Mouse (Mus musculus) embryonic fibroblast, embryonic 13.5 days (primary cell): ENCODE data around the gene Gm28035. TPM values are rescaled to one million over a fixed set of nuclear protein-coding genes. Genes with fewer than 3 reads are reported as not detected.

Experiments
- H3K27ac ChIP-seq: 2 replicates; pipeline ENCODE4 v1.5.1; 2012; ENCODE audit warnings: low read length, control low read depth, inconsistent platforms; ENCODE audit not compliant: insufficient read depth
- H3K4me1 ChIP-seq: 2 replicates; pipeline ENCODE4 v1.6.1; 2011; ENCODE audit warnings: low read length; ENCODE audit not compliant: control insufficient read depth, insufficient read depth
- H3K4me3 ChIP-seq: 2 replicates; pipeline ENCODE4 v1.5.1; 2011; ENCODE audit warnings: mild to moderate bottlenecking, control low read depth, low read length; ENCODE audit not compliant: insufficient read depth
- CTCF ChIP-seq: IDR thresholded peaks from 2 replicates; pipeline ENCODE4 v1.5.1; 2011; ENCODE audit warnings: mild to moderate bottlenecking, control low read depth, low read length, moderate library complexity, borderline replicate concordance; ENCODE audit not compliant: insufficient read depth
- POLR2A ChIP-seq: IDR thresholded peaks from 2 replicates; pipeline ENCODE4 v1.6.1; 2011; ENCODE audit warnings: low read depth, mild to moderate bottlenecking, control low read depth, low read length, moderate library complexity
- polyA plus RNA-seq: library from polyadenylated mRNA; stranded (reverse); fragments of >200 nt; gene quantifications from 2 replicates; pipeline ENCODE4 v1.2.4, GENCODE M21; 2011; ENCODE audit warnings: low read depth; ENCODE audit not compliant: missing spikeins, insufficient read length

The Gm28035 gene
- polyA plus RNA-seq, 1 experiment: 5.8 TPM

DNA sequence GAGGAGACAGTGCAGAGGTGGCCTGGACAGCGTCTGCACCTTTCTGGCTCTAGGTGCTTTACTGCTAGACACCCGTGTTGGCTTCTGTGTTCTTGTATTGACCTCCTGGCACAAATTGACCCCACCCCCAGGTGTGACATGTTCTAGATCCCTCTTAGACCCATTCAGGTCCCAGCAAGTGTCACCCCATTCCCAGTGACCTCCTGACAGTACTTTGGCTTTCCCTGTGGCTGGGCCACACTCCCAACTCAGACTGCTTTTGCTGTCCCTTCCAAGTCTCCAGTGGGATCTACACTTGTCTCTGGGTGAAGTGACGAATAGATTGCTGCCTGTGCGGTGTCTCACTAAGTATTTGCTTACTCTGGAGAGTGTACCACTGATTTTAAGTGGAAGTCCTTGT is 33.0 kb upstream of the Gm28035 start:
- Histone ChIP-seq H3K4me3 (no peak overlapping the region), H3K4me1 (no peaks in the 10 kb centered on the region), H3K27ac (no peak overlapping the region)
- no peak for TF ChIP-seq POLR2A
- no peak for TF ChIP-seq CTCF

DNA sequence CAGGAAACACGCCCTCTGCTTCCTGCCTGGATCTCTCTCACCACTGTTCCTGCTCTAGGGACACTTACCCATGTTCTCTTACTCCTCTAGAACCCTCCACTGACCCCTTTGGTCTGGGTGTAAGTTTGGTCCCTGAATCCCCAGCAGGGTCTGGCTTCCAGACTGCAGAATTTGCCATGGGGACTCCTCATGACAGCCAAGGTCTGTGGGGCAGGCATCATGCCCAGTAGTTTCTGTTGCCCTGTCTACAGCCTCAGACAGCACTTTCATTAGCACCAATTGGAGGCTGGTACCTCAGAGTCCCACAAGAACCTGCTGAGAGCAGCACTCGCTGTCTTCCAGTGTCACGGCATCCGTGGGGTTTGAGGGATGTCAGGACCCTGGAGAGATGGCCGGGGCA is 32.5 kb upstream of the Gm28035 start:
- H3K4me3 ChIP-seq: no peak overlapping the region
- H3K27ac ChIP-seq: no peak overlapping the region
- no peaks in the 10 kb centered on the region for H3K4me1 ChIP-seq
- TF ChIP-seq CTCF (no peak), POLR2A (no peak)

DNA sequence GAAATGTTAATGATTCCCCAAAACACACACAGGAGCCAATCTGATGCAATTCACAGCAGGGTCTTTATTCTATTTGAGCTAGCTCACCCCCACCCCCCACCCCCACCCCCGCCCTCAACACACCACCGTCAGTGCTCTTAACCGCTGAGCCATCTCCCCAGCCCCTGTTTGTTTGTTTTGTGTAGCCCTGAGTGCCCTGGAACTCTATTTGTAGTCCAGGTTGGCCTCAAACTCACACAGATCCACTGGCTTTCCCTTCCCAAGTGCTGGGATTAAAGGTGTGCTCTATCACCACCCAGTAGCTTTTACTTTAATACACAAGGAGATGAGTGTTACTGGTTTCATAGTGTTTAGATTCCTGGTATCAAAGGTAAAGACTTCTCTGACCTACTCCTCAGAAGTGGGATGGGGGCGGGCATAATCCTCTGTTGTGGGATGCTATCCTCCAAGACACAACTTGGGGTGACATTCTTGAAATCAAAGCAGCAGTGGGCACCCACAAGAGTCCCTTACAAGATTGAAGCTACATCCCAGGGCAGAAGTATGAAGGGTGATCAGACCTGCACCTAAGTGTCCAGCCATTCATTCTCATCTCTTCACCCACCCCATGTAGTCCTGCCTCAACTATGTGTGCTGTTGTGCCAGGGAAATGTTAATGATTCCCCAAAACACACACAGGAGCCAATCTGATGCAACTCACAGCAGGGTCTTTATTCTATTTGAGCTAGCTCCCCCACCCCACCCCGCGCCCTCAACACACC is 28.8 kb upstream of the Gm28035 start:
- no peak overlapping the region for H3K4me3 ChIP-seq
- H3K27ac ChIP-seq: no peak overlapping the region
- no peak for TF ChIP-seq POLR2A
- no peak for TF ChIP-seq CTCF
- H3K4me1 ChIP-seq: no peaks in the 10 kb centered on the region

DNA sequence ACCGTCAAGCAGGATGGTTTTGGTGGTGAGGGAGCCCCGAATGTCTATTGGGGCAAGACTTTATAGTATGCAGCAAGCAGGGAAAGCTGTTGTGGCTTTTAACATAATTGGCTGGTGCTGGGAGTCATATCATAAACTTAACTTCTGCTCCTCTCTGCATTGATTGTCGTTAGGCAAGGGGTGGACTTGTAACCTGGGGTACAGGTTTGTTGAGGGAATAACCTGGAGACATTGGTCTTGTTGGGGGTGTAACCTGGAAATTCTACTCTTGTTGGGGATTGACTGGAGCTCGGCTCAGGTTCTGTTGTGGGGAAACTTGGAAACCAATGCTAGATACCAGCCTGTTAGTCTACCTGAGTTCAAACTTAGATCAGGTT is 28.2 kb upstream of the Gm28035 start:
- no peak overlapping the region for H3K4me3 ChIP-seq
- no peak overlapping the region for H3K27ac ChIP-seq
- TF ChIP-seq POLR2A (no peak), CTCF (no peak)
- no peaks in the 10 kb centered on the region for H3K4me1 ChIP-seq

DNA sequence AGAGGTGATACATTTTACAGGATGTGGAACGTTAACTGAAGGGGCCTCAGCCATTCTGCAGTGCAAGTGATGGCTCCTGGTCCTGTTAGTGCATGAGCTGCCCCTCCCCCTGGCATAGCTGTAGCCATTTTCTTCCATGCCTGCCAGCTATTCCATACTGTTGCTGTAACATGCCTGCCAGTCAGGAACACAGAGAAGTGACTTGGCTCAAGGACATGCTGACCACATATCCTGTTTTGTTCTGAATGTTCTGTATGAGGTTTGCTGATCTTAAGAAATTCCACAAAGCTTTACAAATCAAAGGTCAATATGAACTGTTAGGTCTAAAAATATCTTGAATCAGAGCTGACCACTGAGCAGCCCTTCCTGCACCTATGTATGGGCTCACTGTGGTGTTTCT is 27.4 kb upstream of the Gm28035 start:
- no peak overlapping the region for H3K4me3 ChIP-seq
- no peaks in the 10 kb centered on the region for H3K4me1 ChIP-seq
- TF ChIP-seq CTCF: no peak
- no peak for TF ChIP-seq POLR2A
- H3K27ac ChIP-seq: no peak overlapping the region

DNA sequence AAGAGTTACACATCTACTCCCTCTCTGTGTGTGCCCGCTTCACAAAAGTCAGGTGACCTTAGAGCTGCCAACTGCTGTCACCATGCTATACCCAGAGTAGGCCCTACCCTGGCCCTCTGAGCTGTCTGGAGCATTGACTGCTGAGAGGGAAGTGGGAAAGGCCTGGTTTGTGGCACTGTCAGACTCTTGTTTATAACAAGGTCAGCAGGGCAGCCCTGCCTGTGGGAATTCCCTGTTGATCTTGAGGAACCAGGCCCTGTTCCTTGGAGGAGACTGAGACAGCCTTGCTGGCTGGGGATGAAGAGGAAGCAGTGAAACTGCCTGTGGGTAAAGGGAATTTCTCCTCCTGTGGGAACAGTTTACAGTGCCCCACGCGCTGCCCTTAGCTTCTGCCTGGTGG is 25.6 kb upstream of the Gm28035 start:
- Histone ChIP-seq H3K4me3 (no peak overlapping the region), H3K27ac (no peak overlapping the region), H3K4me1 (no peaks in the 10 kb centered on the region)
- TF ChIP-seq POLR2A: no peak

DNA sequence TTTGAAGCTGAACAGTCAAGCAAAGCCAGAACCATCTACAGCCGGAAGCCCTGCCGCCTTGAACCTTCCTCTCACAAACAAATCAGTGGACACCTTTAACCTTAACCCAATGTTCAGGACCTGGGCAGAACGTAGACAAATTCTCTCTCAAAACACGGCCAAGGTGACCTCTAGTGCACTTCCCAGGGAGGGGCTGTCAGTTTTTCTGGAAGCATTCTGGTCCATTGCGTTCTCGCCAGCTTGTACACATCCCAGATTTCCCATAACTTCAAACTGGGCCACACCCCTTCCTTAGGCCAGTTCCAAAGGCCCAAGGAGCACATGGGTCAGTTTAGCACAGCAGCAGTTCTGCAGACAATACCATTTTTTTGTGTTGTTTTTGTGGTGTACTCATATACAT is 24.9 kb upstream of the Gm28035 start:
- no peak overlapping the region for H3K27ac ChIP-seq
- no peak for TF ChIP-seq POLR2A
- no peak for TF ChIP-seq CTCF
- H3K4me3 ChIP-seq: no peak overlapping the region
- H3K4me1 ChIP-seq: no peaks in the 10 kb centered on the region

DNA sequence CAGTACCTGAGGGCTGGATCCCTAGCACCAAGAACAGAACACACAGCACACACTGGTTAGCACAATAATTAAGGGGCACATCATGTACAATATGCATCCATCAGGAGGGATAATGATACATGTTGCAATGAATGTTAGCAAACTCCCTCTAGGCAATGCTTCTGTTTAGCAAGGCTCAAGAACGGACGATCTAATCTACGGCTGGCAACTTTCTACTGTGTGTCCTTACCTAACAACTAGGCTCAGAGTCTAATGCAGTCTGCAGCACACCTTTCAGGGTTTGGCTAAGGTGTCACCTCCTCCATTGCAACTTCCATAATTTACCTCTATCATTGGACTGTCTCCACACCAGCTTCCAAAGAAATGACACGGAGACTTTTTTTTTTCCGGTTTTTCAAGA is 24.1 kb upstream of the Gm28035 start:
- Histone ChIP-seq H3K4me1 (no peaks in the 10 kb centered on the region), H3K4me3 (no peak overlapping the region), H3K27ac (no peak overlapping the region)
- TF ChIP-seq CTCF (no peak), POLR2A (no peak)

DNA sequence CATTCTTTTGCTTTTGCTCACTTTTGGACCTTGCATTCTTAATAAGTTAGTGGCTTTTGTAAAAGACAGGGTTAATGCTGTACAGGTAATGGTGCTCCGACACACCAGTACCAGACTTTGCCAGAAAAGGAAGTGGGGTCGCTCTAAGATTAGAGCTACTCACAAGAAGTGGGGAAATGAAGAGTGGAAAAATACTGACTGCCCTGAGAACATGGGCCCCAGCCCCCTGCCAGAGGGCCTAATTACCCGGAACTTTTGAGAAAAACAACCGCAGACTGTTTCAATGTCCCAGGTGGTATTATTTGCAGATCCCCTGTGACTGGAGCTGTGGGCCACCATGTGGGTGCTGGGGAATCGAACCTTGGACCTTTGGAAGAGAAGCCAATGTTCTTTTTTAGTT is 4.8 kb upstream of the Gm28035 start:
- TF ChIP-seq CTCF (no peak), POLR2A (no peak)
- Histone ChIP-seq H3K4me1 (no peaks in the 10 kb centered on the region), H3K4me3 (no peak overlapping the region), H3K27ac (no peak overlapping the region)

DNA sequence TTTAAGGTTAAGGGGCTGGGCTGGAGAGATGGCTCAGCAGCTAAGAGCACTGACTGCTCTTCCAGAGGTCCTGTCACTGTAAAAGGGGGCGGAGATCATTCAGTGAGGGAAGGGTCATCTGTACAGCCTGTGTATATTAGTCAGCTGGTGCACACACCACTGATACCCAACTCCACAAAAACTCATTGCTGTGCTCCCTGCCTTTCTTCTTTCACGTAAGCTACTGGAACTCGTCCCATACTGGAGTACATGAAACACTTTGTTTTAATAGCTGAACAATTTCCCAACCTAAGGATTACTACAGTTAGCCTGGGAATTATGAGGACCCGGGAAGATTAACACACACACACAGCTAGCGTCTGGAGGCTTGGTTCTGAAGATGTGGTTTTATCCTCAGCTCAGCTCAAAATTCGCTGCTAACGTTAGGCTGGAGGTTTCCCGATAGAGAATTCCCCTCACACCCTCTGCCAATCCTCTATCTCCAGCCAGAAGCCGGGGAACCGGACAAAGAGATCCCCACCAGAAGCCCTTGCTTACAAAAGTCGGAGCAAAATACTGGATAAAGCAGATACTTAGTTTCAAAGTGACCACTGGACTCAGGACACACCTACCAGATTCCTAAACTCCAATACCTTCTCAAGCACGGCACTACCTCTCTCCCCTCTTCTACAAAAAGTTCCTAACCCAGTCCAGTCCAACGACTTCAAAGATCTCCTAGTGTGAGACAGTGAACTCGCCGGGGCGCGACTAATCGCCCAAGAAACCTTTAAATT is 3.8 kb upstream of the Gm28035 start:
- H3K27ac ChIP-seq: peak overlapping the region; percentile 55
- peak overlapping the region; percentile 53 for H3K4me3 ChIP-seq
- no peak for TF ChIP-seq CTCF
- peak; percentile 73 for TF ChIP-seq POLR2A
- no peaks in the 10 kb centered on the region for H3K4me1 ChIP-seq
